Mouse (Mus musculus) CH12.LX (cell line): ENCODE measurements around the gene P2rx7.

Source experiments
- CTCF ChIP-seq, 2 experiments: IDR thresholded peaks in 1 of 2; conservative IDR thresholded peaks in 1 of 2; 2 replicates each; pipeline ENCODE4 v1.5.1; 2011 to 2012; ENCODE audit warnings: low read depth in 2 of 2, low read length in 2 of 2, improper control_type of control experiment in 1 of 2, inconsistent platforms in 1 of 2, mild to moderate bottlenecking in 1 of 2, moderate library complexity in 1 of 2
- E2F4 ChIP-seq: IDR thresholded peaks from 2 replicates; pipeline ENCODE4 v1.6.1; 2011; ENCODE audit warnings: low read depth, low read length, improper control_type of control experiment; ENCODE audit not compliant: insufficient replicate concordance
- EP300 ChIP-seq: IDR thresholded peaks from 2 replicates; pipeline ENCODE4 v1.6.1; 2011; ENCODE audit warnings: low read length, improper control_type of control experiment

- TF ChIP-seq E2F4 = no peak
- no peak for TF ChIP-seq EP300
- no peak for TF ChIP-seq CTCF (conservative IDR thresholded peaks at IDR 0.05 in 1 of 2, IDR thresholded peaks at IDR 0.05 in 1 of 2; ENCODE audit: low read depth in 2 of 2, low read length in 2 of 2)
Observed at GRCm38 (mm10) chr5:122622526-122622925, 21.2 kb upstream of the P2rx7 start.
